Mouse (Mus musculus): Measurements from ENCODE around the gene Crip1. TPM values are rescaled to one million over a fixed set of nuclear protein-coding genes. Genes with fewer than 3 reads are reported as not detected.

The Crip1 gene
- total RNA-seq, 2 experiments from 2014 or later, result 52.9 to 106 TPM

GRCm38 (mm10) chr12:113124726-113125125 lies 21.4 kb upstream of the Crip1 start:
- DNase-seq (ENCODE audit: low spot score in 2 of 2), result no peak

GRCm38 (mm10) chr12:113130732-113131131 lies 15.4 kb upstream of the Crip1 start:
- DNase-seq (ENCODE audit: low spot score in 2 of 2), result no peak

- DNase-seq (ENCODE audit: low spot score in 2 of 2), result no peak
Observed at GRCm38 (mm10) chr12:113131601-113132000, 14.5 kb upstream of the Crip1 start.

GRCm38 (mm10) chr12:113132567-113132966 lies 13.5 kb upstream of the Crip1 start:
- no peak for DNase-seq (ENCODE audit: low spot score in 2 of 2)

- DNase-seq (ENCODE audit: low spot score in 2 of 2), result no peak
Observed at GRCm38 (mm10) chr12:113133260-113133659, 12.9 kb upstream of the Crip1 start.

- DNase-seq (ENCODE audit: low spot score in 2 of 2), result no peak
Observed at GRCm38 (mm10) chr12:113133861-113134403, 12.2 kb upstream of the Crip1 start.

- no peak for DNase-seq (ENCODE audit: low spot score in 2 of 2)
Observed at GRCm38 (mm10) chr12:113134502-113134901, 11.6 kb upstream of the Crip1 start.

GRCm38 (mm10) chr12:113135401-113135800 lies 10.7 kb upstream of the Crip1 start:
- no peak for DNase-seq (ENCODE audit: low spot score in 2 of 2)

- DNase-seq (ENCODE audit: low spot score in 2 of 2), result no peak
Observed at GRCm38 (mm10) chr12:113136492-113137020, 9.6 kb upstream of the Crip1 start.

GRCm38 (mm10) chr12:113137260-113138213 lies 8.6 kb upstream of the Crip1 start:
- DNase-seq (ENCODE audit: low spot score in 2 of 2), result no peak

- DNase-seq (ENCODE audit: low spot score in 2 of 2), result no peak
Observed at GRCm38 (mm10) chr12:113138291-113138690, 7.8 kb upstream of the Crip1 start.

- no peak for DNase-seq (ENCODE audit: low spot score in 2 of 2)
Observed at GRCm38 (mm10) chr12:113138901-113139864, 6.9 kb upstream of the Crip1 start.

- DNase-seq (ENCODE audit: low spot score in 2 of 2), result peak; percentile 83 to 85
Observed at GRCm38 (mm10) chr12:113139908-113140615, 6.1 kb upstream of the Crip1 start, which contains the start of gene Crip2. TSS of gene Crip2 (plus strand) at chr12:113140236.

- DNase-seq (ENCODE audit: low spot score in 2 of 2), result peak in 1 of 2 experiments; percentile 54
Observed at GRCm38 (mm10) chr12:113140616-113141411, 5.3 kb upstream of the Crip1 start.

GRCm38 (mm10) chr12:113141531-113141973 lies 4.6 kb upstream of the Crip1 start:
- DNase-seq (ENCODE audit: low spot score in 2 of 2), result peak in 1 of 2 experiments; percentile 52

GRCm38 (mm10) chr12:113142021-113142975 lies 3.8 kb upstream of the Crip1 start:
- DNase-seq (ENCODE audit: low spot score in 2 of 2), result peak in 1 of 2 experiments; percentile 54

GRCm38 (mm10) chr12:113143164-113143563 lies 3.0 kb upstream of the Crip1 start:
- DNase-seq (ENCODE audit: low spot score in 2 of 2), result no peak

Measured in adrenal gland, adult 18-20 months (tissue).